Mouse (Mus musculus) liver, embryonic 14.5 days (tissue): ENCODE results near the gene Mtmr3.

Experiments
- CTCF ChIP-seq: IDR thresholded peaks from 2 replicates; pipeline ENCODE4 v1.5.1; 2016; ENCODE audit warnings: antibody characterized with exemption, low read depth, control low read depth
- EP300 ChIP-seq: IDR thresholded peaks from 2 replicates; pipeline ENCODE4 v1.6.1; 2016; ENCODE audit warnings: antibody characterized with exemption, low read depth

DNA sequence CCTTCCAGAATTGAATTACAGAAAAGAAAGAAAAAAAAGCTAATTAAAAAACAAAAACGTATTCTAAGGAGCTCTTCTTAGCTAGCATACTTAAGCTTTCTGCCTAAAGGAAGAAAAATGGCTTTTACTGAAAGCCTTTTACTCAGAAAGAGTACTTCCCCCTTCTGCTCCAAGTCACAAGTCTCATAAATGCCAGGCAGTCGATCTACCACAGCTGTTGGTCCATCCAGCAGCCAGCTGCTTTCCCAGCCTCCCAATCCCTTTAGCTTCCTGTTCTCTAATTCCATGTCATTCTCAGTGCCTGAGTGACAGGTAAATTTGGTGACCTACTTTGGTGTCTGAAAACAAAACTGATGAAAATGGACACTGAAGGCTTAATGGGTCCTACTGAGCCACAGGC, 92.5 kb downstream of the Mtmr3 start:
- TF ChIP-seq CTCF (no peak), EP300 (no peak)
